Mouse (Mus musculus) adrenal gland (tissue): ENCODE results near the gene Ugt1a2.
"Not testable (repeated sequence)": the region's sequence is repeated elsewhere in the genome, so short reads cannot be mapped to it uniquely, and the experiment has no call there.

Experiments used
- intact Hi-C: fragments of 180-260 bp; cut with DNase I; formaldehyde crosslinking; loops from one replicate; pipeline ENCODE4 v1.15.1; 2025
- long read RNA-seq, 2 experiments: library from polyadenylated mRNA; unstranded; transcript quantifications; one replicate each; pipeline ENCODE4 v2.0.0; 2020; ENCODE audit warnings: borderline replicate concordance in 1 of 2; ENCODE audit not compliant: insufficient replicate concordance in 1 of 2

Ugt1a2 gene
- long read RNA-seq, experiment 1 = 0 reads
- long read RNA-seq, experiment 2 = 0 reads

- intact Hi-C loops = no loop called here
Observed at GRCm38 (mm10) chr1:88200456-88200855, at the start of gene Ugt1a2. Ugt1a2 (plus strand) TSS chr1:88200601.

- intact Hi-C loops = no loop called here
Observed at GRCm38 (mm10) chr1:88158430-88158829, 42.0 kb upstream of the Ugt1a2 start.

- intact Hi-C loops = no loop called here
Observed at GRCm38 (mm10) chr1:88165711-88166110, 34.7 kb upstream of the Ugt1a2 start, which contains the start of gene Ugt1a5. Ugt1a5 (plus strand) TSS chr1:88166012.

GRCm38 (mm10) chr1:88172190-88172589, 28.2 kb upstream of the Ugt1a2 start:
- intact Hi-C loops = not testable (repeated sequence)

GRCm38 (mm10) chr1:88179657-88180056, 20.7 kb upstream of the Ugt1a2 start:
- intact Hi-C loops = no loop called here

- intact Hi-C loops = no loop called here
Observed at GRCm38 (mm10) chr1:88186325-88186935, 14.0 kb upstream of the Ugt1a2 start.

- intact Hi-C loops = no loop called here
Observed at GRCm38 (mm10) chr1:88192136-88192535, 8.3 kb upstream of the Ugt1a2 start.

- intact Hi-C loops = no loop called here
Observed at GRCm38 (mm10) chr1:88195687-88196086, 4.7 kb upstream of the Ugt1a2 start.

GRCm38 (mm10) chr1:88197443-88197842, 3.0 kb upstream of the Ugt1a2 start:
- intact Hi-C loops = no loop called here

GRCm38 (mm10) chr1:88199996-88200395, 405 bp upstream of the Ugt1a2 start:
- intact Hi-C loops = no loop called here

- intact Hi-C loops = no loop called here
Observed at GRCm38 (mm10) chr1:88205294-88205922, 5.0 kb downstream of the Ugt1a2 start, which contains the start of gene Dnajb3. Dnajb3 (minus strand) TSS chr1:88205782.

- intact Hi-C loops = no loop called here
Observed at GRCm38 (mm10) chr1:88206843-88207479, 6.6 kb downstream of the Ugt1a2 start.

- intact Hi-C loops = no loop called here
Observed at GRCm38 (mm10) chr1:88211812-88212211, 11.4 kb downstream of the Ugt1a2 start, which contains the start of gene Ugt1a1. Ugt1a1 (plus strand) TSS chr1:88211959.

- intact Hi-C loops = no loop called here
Observed at GRCm38 (mm10) chr1:88212341-88213045, 12.1 kb downstream of the Ugt1a2 start.

- intact Hi-C loops = no loop called here
Observed at GRCm38 (mm10) chr1:88213061-88213460, 12.7 kb downstream of the Ugt1a2 start.

- intact Hi-C loops = no loop called here
Observed at GRCm38 (mm10) chr1:88213766-88214461, 13.5 kb downstream of the Ugt1a2 start.

GRCm38 (mm10) chr1:88214462-88214952, 14.1 kb downstream of the Ugt1a2 start:
- intact Hi-C loops = no loop called here

- intact Hi-C loops = no loop called here
Observed at GRCm38 (mm10) chr1:88215466-88216380, 15.3 kb downstream of the Ugt1a2 start.

GRCm38 (mm10) chr1:88216551-88216950, 16.1 kb downstream of the Ugt1a2 start:
- intact Hi-C loops = no loop called here

- intact Hi-C loops = no loop called here
Observed at GRCm38 (mm10) chr1:88217144-88217543, 16.7 kb downstream of the Ugt1a2 start.
